Mouse (Mus musculus) forebrain, embryonic 16.5 days (tissue): ENCODE results near the gene Clasp1. TPM values are rescaled to one million over a fixed set of nuclear protein-coding genes. Genes with fewer than 3 reads are reported as not detected.

Experiments
- ATAC-seq: fragments of 200-750 bp; cut with Nextera tagmentation; 2 replicates; pipeline ENCODE4 v1.8.0; 2017; ENCODE audit warnings: mild to moderate bottlenecking, moderate library complexity
- H3K27ac ChIP-seq: fragments of 300-500 bp; sonication (generic); 2 replicates; pipeline ENCODE4 v1.5.1; 2014; ENCODE audit warnings: low read length, control low read depth
- H3K27me3 ChIP-seq: fragments of 300-500 bp; sonication (generic); replicated peaks from 2 replicates; pipeline ENCODE4 v1.6.1; 2014; ENCODE audit warnings: low read length; ENCODE audit not compliant: control insufficient read depth, insufficient read depth
- H3K36me3 ChIP-seq: fragments of 300-500 bp; sonication (generic); 2 replicates; pipeline ENCODE4 v1.6.1; 2014; ENCODE audit not compliant: control insufficient read depth, insufficient read depth
- H3K4me1 ChIP-seq: fragments of 300-500 bp; sonication (generic); replicated peaks from 2 replicates; pipeline ENCODE4 v1.6.1; 2014; ENCODE audit warnings: low read length; ENCODE audit not compliant: control insufficient read depth, insufficient read depth
- H3K4me2 ChIP-seq: fragments of 300-500 bp; sonication (generic); 2 replicates; pipeline ENCODE4 v1.6.1; 2014; ENCODE audit warnings: mild to moderate bottlenecking, low read length, control low read depth
- H3K4me3 ChIP-seq: fragments of 300-500 bp; sonication (generic); replicated peaks from 2 replicates; pipeline ENCODE4 v1.5.1; 2014; ENCODE audit warnings: mild to moderate bottlenecking, low read length, control low read depth
- H3K9ac ChIP-seq: fragments of 300-500 bp; sonication (generic); replicated peaks from 2 replicates; pipeline ENCODE4 v1.6.1; 2014; ENCODE audit warnings: low read depth, low read length, control low read depth
- H3K9me3 ChIP-seq: fragments of 300-500 bp; sonication (generic); 2 replicates; pipeline ENCODE4 v1.6.1; 2016; ENCODE audit warnings: low read length; ENCODE audit not compliant: control insufficient read depth
- WGBS: fragments of 180-500 bp; shearing (Covaris S2); extraction: QIAGEN DNeasy Blood & Tissue Kit; methylation state at CpG from one replicate; pipeline ENCODE4 v1.1.7; 2014; 5-methylcytosine and 5-hydroxymethylcytosine counted together
- polyA plus RNA-seq: library from polyadenylated mRNA; unstranded; fragments of >200 nt; fragmentation: Nextera tagmentation; extraction: Ambion mirVana; gene quantifications from 2 replicates; pipeline ENCODE4 v1.2.1, GENCODE M21; 2015

The Clasp1 gene
- polyA plus RNA-seq, 1 experiment from 2014 or later = 154 TPM

DNA sequence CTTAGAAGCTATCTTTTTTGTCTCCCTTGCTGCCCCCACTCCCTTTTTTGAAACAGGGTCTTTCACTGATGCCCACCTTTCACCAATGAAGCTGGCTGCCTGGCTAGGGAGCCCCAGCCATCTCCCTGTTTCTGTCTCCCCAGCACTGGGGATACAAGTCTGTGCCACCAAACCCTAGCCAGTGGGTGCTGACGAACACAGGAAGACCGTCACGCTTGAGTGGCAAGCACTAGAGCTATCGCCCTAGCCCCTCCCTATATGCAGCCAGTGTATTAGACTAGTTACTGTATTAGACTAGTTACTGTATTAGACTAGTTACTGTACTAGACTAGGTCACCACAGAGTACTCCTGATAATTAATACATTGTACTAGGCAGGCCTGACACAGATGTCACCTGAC is 66.0 kb downstream of the Clasp1 start:
- WGBS = 85% methylated on average over 4 of the region's 4 CpGs
- Histone ChIP-seq H3K4me1 (peaks cover 36% of the 10 kb centered on the region), H3K27ac (no peak overlapping the region), H3K9me3 (no peaks in the 10 kb centered on the region), H3K36me3 (no peaks in the 10 kb centered on the region), H3K4me3 (no peak overlapping the region), H3K27me3 (no peaks in the 10 kb centered on the region), H3K9ac (no peak overlapping the region), H3K4me2 (no peak overlapping the region)
- ATAC-seq = no peak

- no peaks in the 10 kb centered on the region for H3K9me3 ChIP-seq
- no peaks in the 10 kb centered on the region for H3K27me3 ChIP-seq
- 0 out of 2 replicates have a peak, but pooled peaks cover 4% of the 10 kb centered on the region for H3K36me3 ChIP-seq
- peak overlapping the region; percentile 34; the same call in 1 of the 2 replicates for H3K9ac ChIP-seq
- ATAC-seq = peak; percentile 19; the same call in 1 of the 2 replicates
- peak overlapping the region; percentile 38 for H3K4me2 ChIP-seq
- peaks cover 41% of the 10 kb centered on the region for H3K4me1 ChIP-seq
- peak overlapping the region; percentile 74 for H3K27ac ChIP-seq
- H3K4me3 ChIP-seq = no peak overlapping the region
- 30% methylated on average over 11 of the region's 11 CpGs for WGBS
Measured at GRCm38 (mm10) chr1:118457256-118457882, 68.5 kb downstream of the Clasp1 start.

DNA sequence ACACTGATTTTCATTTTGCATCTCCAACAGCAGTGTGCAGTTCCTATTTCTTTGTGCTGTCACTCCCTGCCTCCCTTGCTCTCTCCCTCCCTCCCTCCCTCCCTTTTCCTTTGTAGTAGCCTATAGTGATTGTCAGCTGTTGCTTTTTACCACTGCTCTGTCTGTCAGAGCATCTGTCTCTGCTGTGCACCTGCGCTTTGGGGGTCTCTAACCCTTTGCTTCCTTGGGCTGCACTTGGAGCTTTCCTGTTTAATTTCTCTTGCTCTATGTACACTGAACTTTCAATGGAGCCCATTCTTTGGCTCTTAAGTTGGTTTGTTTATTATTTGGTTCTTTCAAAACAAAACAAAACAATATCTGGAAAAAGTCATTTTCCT is 69.0 kb downstream of the Clasp1 start:
- no peaks in the 10 kb centered on the region for H3K9me3 ChIP-seq
- H3K9ac ChIP-seq = peak overlapping the region; percentile 16; the same call in 1 of the 2 replicates
- no peak for ATAC-seq

GRCm38 (mm10) chr1:118458279-118458678 is 69.4 kb downstream of the Clasp1 start:
- Histone ChIP-seq H3K27ac (peak overlapping the region; percentile 30; the same call in 1 of the 2 replicates), H3K4me3 (no peak overlapping the region; the same call in 1 of the 2 replicates), H3K4me2 (peak overlapping the region; percentile 87), H3K9me3 (no peaks in the 10 kb centered on the region), H3K9ac (no peak overlapping the region), H3K27me3 (no peaks in the 10 kb centered on the region), H3K4me1 (peaks cover 41% of the 10 kb centered on the region), H3K36me3 (0 out of 2 replicates have a peak, but pooled peaks cover 4% of the 10 kb centered on the region)
- ATAC-seq = no peak
- WGBS = 55% methylated on average over 3 of the region's 3 CpGs

More for the DNA sequence above, 69.0 kb downstream of the Clasp1 start:
- H3K36me3 ChIP-seq = 0 out of 2 replicates have a peak, but pooled peaks cover 4% of the 10 kb centered on the region
- H3K27me3 ChIP-seq = no peaks in the 10 kb centered on the region
- H3K4me2 ChIP-seq = peak overlapping the region; percentile 38
- H3K4me3 ChIP-seq = no peak overlapping the region
- WGBS = 15% methylated on average over 1 of the region's 1 CpGs
- peak overlapping the region; percentile 74 for H3K27ac ChIP-seq
- peaks cover 41% of the 10 kb centered on the region for H3K4me1 ChIP-seq

GRCm38 (mm10) chr1:118458963-118459920 is 70.4 kb downstream of the Clasp1 start:
- H3K4me1 ChIP-seq = peaks cover 41% of the 10 kb centered on the region
- peak overlapping the region; percentile 51 for H3K4me3 ChIP-seq
- peaks cover 9% of the 10 kb centered on the region for H3K36me3 ChIP-seq
- WGBS = under 1% methylated on average over 53 of the region's 53 CpGs
- H3K4me2 ChIP-seq = peak overlapping the region; percentile 87
- H3K27ac ChIP-seq = peak overlapping the region; percentile 94
- peak overlapping the region; percentile 64 for H3K9ac ChIP-seq
- peak; percentile 91 for ATAC-seq
- H3K27me3 ChIP-seq = no peaks in the 10 kb centered on the region
- no peaks in the 10 kb centered on the region for H3K9me3 ChIP-seq

DNA sequence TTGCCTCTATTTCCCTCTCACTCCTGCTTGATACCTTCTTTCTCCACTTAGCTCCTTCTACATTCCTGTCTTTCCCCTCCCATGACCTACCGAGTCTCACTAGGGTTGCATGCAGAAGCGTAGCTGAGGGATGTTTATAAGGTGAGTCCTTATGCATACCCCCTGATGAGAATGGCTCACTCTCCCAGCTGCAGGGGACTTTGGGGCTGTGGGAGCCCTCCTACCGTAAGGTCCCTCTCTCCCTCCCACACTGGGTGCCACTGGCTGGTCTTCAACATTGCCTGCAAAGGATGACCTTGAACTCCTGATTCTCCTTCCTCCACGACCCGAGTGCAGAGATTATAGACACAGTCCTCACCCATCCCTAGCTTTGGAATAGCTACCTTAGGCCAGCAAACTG is 71.9 kb downstream of the Clasp1 start:
- H3K4me2 ChIP-seq = no peak overlapping the region
- WGBS = 95% methylated on average over 5 of the region's 5 CpGs
- ATAC-seq = no peak

DNA sequence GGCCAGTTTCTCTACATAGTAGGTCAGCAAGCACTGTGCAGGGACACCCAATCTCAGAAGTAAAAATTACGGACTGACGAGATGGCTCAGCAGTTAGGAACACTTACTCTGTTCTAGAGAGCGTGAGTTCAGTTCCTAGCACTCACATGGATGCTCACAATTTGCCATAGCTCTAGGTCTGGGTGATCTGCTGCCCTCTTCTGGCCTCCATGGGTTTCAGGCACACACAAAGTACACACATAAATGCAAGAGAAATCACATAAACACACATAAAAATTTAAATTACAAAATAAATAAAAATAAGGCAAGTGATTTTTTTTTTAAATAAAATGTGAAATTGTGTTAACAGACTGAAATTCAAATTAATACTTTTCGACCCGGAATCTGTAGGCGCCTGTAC is 77.2 kb downstream of the Clasp1 start:
- no peaks in the 10 kb centered on the region for H3K4me1 ChIP-seq
- H3K27me3 ChIP-seq = no peaks in the 10 kb centered on the region
- no peak overlapping the region for H3K4me2 ChIP-seq
- H3K9ac ChIP-seq = no peak overlapping the region
- ATAC-seq = no peak
- H3K27ac ChIP-seq = no peak overlapping the region
- H3K9me3 ChIP-seq = peaks cover 2% of the 10 kb centered on the region; the same call in 1 of the 2 replicates
- WGBS = 96% methylated on average over 6 of the region's 6 CpGs
- H3K4me3 ChIP-seq = no peak overlapping the region
- peaks cover 31% of the 10 kb centered on the region for H3K36me3 ChIP-seq

More for the DNA sequence above, 71.9 kb downstream of the Clasp1 start:
- Histone ChIP-seq H3K27me3 (no peaks in the 10 kb centered on the region), H3K9ac (no peak overlapping the region), H3K9me3 (no peaks in the 10 kb centered on the region), H3K27ac (no peak overlapping the region), H3K4me1 (peaks cover 38% of the 10 kb centered on the region), H3K36me3 (peaks cover 22% of the 10 kb centered on the region), H3K4me3 (no peak overlapping the region)

DNA sequence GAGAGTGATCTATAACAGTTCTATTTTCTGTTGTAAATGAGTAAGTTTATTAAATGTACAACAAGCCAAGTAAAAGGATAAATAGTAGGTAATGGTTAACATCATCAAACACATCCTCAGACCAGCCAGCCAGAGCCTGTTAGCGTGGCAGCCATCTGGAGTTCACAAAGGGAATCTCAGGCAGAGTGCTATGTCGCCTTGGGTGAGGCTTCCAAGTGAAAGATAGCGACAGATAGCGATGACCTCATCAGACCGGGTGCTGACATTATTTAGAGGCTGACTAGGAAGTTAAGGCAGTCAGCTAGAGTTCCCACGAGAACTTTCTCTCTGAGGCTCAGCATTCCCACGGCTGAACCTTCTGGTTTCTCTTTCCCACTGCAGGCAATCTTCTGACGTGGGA is 83.5 kb downstream of the Clasp1 start:
- WGBS = 82% methylated on average over 8 of the region's 8 CpGs
- no peak overlapping the region for H3K9ac ChIP-seq
- ATAC-seq = no peak
- no peak overlapping the region for H3K27ac ChIP-seq
- H3K9me3 ChIP-seq = no peaks in the 10 kb centered on the region
- H3K4me3 ChIP-seq = no peak overlapping the region
- no peak overlapping the region for H3K4me2 ChIP-seq
- no peaks in the 10 kb centered on the region for H3K27me3 ChIP-seq
- peaks cover 13% of the 10 kb centered on the region; the same call in 1 of the 2 replicates for H3K36me3 ChIP-seq
- 0 out of 2 replicates have a peak, but pooled peaks cover 4% of the 10 kb centered on the region for H3K4me1 ChIP-seq

DNA sequence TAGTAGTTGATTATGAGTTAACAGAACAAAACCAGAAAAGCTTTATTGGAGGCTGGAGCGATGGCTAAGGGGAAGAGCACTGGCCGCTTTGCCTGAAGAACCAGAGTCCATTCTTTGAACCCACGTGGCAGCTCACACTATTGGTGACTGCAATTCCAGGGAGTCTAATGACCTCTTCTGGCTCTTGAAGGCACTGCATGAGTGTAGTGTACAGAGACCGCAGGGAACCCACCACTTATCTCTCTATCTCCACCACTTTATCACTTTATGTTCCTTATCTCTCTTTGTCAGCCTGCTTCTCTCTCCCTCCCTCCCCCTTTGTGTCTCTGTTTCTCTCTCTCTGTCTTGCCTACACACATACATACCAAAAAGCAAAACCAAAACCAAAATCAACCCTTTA is 88.1 kb downstream of the Clasp1 start:
- WGBS = 31% methylated on average over 4 of the region's 4 CpGs
- no peak overlapping the region for H3K27ac ChIP-seq
- H3K36me3 ChIP-seq = peaks cover 5% of the 10 kb centered on the region; the same call in 1 of the 2 replicates
- no peak overlapping the region for H3K4me3 ChIP-seq
- no peak overlapping the region for H3K4me2 ChIP-seq
- H3K9ac ChIP-seq = no peak overlapping the region
- H3K4me1 ChIP-seq = peaks cover 25% of the 10 kb centered on the region
- H3K27me3 ChIP-seq = no peaks in the 10 kb centered on the region
- H3K9me3 ChIP-seq = no peaks in the 10 kb centered on the region
- ATAC-seq = peak; percentile 47
